Mouse (Mus musculus) layer of hippocampus, adult 18-20 months (tissue): Measurements from ENCODE around the gene Atg2a. TPM values are rescaled to one million over a fixed set of nuclear protein-coding genes. Genes with fewer than 3 reads are reported as not detected.

Experiments
- DNase-seq, 2 experiments: peaks; one replicate each; pipeline ENCODE4 v3.0.0; 2022; ENCODE audit warnings: low spot score in 2 of 2
- total RNA-seq, 2 experiments: library from RNA; stranded (reverse); gene quantifications; 2 replicates each; pipeline ENCODE4 v1.2.3; 2021

The Atg2a gene
- total RNA-seq, 2 experiments from 2014 or later, result 34.0 to 34.2 TPM

GRCm38 (mm10) chr19:6247526-6248300 lies 6.2 kb downstream of the Atg2a start:
- DNase-seq, result no peak

- no peak for DNase-seq
Observed at GRCm38 (mm10) chr19:6253021-6253420, 11.6 kb downstream of the Atg2a start.

DNA sequence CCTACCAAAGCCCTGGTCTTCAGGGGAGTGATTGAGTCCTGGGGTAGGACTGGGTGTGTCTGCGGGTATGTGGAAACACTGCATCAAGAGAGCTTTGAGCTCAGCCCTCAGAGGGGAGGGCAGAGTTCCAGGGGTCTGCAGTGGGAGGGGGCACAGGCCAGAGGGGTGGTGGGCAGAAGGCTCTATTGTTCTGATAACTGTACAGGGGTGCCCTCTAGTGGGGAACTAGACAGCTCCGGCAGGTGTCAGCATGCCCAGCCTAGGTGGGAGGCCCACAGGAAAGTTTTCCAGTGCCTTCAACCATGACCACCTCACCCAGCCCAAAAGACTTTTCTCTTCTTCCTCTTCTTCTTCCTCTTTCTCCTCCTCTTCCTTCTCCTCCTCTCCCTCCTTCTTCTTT lies 19.0 kb downstream of the Atg2a start:
- no peak for DNase-seq

GRCm38 (mm10) chr19:6260946-6261345 lies 19.5 kb downstream of the Atg2a start:
- DNase-seq, result no peak

GRCm38 (mm10) chr19:6261379-6261778 lies 19.9 kb downstream of the Atg2a start:
- DNase-seq, result no peak

- DNase-seq, result peak in 1 of 2 experiments; percentile 73
Observed at GRCm38 (mm10) chr19:6262222-6262621, 20.8 kb downstream of the Atg2a start.

GRCm38 (mm10) chr19:6262839-6263433 lies 21.5 kb downstream of the Atg2a start:
- no peak for DNase-seq

GRCm38 (mm10) chr19:6264200-6264599 lies 22.7 kb downstream of the Atg2a start:
- DNase-seq, result no peak

DNA sequence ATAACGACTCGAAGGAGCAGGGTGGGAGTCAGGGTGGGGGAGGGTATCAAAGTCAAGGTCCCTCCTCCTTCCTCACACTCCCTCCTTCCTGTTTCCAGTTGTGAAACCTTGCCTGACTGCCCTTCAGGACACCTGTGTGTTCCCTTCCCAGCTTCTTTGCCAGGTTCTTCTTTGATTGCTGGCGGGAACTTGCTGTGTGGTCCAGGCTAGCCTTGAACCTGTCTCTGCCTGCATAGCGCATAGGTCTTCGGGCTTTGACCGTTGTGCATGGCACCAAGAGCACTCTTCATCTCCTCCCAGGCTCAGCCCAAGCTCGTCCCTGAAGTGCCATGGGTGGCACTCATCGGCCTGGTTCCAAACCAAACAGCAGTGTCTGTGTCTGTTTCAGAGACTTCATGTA lies 23.5 kb downstream of the Atg2a start:
- DNase-seq, result no peak

DNA sequence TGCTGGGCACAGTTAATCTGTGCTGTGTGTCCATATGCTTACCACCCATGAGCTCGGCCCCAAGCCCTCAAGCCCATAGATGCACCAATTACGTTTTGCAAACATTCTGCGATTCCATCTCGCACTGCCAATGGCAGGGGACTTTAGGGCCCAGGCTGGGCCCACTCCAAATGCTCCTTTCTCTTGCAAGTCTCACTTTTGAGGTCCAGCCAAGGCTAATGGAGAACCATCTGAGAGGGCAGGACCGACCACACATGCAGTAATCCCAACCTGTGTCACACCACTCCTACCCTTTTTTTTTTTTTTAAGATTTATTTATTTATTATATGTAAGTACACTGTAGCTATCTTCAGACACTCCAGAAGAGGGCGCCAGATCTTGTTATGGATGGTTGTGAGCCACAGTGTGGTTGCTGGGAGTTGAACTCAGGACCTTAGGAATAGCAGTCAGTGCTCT lies 24.3 kb downstream of the Atg2a start:
- DNase-seq, result no peak

- no peak for DNase-seq
Observed at GRCm38 (mm10) chr19:6267306-6268169, 26.1 kb downstream of the Atg2a start.

DNA sequence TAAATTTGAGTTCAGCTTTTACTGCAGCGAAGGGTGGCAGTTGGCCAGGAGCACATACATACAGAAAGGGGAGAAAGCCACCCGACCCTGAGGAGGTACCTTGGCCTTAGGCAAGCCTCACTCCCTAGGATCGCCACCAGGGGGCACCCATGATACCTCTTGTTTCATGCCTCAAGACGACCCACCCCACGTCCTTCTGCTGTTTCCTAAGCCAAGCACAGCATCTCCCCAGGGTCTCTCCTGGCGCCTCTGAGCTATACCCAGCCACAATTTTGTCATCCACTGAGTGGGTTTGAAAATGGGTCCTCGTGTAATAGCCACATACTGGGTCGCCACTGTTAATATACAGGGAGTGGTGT lies 26.7 kb downstream of the Atg2a start:
- DNase-seq, result peak; percentile 59 to 89

DNA sequence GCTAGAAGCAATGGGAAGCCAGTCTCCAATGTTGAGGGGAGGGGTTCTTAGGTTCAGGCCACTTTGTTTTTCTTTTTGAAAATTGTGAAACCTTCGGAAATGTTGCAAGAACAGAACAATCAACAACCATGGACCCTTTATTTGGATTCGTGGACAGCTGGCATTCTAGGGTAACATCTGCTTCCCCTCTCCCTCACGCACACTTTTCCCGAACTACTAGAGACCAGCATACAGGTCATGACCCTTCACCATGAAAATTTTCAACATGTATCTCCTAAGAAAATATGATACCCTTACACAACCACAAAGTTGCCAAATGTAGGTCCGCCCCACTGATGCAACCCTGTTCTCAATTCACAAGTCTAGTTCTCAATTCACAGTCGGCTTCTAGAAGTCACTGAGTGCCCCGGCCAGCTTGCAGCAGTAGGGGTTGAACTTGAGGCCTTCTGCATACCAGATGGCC lies 27.2 kb downstream of the Atg2a start:
- DNase-seq, result no peak

GRCm38 (mm10) chr19:6269798-6270475 lies 28.5 kb downstream of the Atg2a start:
- DNase-seq, result no peak

DNA sequence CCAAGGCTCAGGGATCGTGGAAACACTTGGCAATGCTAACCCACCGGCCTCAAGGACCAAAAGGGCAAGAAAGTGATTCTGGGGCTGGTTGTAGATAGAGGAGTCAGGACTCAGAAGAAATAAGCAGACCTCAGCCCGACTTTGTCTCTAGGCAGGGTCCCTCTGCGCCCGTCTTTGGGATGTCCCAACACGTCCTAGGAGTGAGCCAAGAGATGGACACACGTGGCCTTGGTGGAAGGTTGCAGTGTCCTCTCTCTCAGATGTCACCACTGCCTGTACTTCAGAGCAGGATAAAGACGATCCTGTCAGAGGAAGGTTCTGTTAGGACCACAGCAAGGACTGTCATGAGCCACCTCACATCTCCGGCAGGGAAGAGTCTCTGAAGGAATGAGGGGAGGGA lies 29.2 kb downstream of the Atg2a start:
- no peak for DNase-seq

DNA sequence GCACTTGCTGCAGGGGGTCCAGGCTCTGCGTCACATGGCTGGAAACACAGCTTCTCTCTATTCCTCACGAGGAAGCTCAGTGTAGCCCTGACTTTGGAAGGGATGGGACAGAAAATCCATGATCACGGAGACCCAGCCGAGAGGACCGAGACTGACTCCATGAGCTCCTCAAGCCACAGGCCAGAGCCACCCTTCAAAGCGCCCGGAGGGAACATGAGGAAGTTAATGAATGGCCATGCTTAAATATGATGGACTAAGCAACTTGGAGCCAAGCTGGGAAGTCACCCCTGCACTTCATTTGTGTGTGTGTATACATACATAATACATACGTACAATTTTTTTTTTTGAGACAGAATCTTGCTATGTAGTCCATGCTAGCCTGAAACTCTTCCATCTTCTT lies 29.7 kb downstream of the Atg2a start:
- no peak for DNase-seq

DNA sequence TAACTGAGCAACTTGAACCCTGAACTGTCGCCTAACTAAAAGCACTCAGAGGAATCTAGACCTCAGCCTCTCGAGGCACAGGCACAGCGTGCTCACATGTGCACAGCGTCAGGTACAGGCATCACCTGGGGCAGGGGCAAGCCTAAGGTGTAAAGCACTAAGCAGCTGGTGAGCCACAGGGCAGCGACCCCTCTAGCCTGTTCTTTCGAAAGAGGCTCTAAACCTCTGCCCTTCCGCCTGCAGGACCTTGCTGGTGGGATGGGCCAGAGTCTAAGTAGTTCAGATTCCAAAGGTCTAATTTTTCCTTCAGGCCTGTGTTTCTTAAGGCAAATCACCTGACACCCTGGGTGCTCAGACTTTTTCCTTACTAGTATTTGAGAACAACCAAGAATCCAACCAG lies 30.6 kb downstream of the Atg2a start:
- no peak for DNase-seq

GRCm38 (mm10) chr19:6272738-6273137 lies 31.3 kb downstream of the Atg2a start:
- DNase-seq, result peak in 1 of 2 experiments; percentile 77

- no peak for DNase-seq
Observed at GRCm38 (mm10) chr19:6273592-6273991, 32.1 kb downstream of the Atg2a start.

- DNase-seq, result no peak
Observed at GRCm38 (mm10) chr19:6273998-6274608, 32.6 kb downstream of the Atg2a start.
